ENCODE assay signal across 25 mouse cellular contexts in genomic region chr11:30148888-30149287, GRCm38 (mm10).
DNase-seq lines count a peak whose midpoint lies in the region; ATAC-seq and TF ChIP-seq lines count a peak whose summit lies in the region.
"Had no signal": no experiment of that assay in that cellular context is flagged by ENCODE, and none has a peak within 500 bp of the region (broad histone marks: within the 10 kb centered on the region; RNA-seq: fewer than 3 reads in every experiment).

No protein-coding gene starts in this region.

- TF ChIP-seq CTCF in left cerebral cortex, adult 2 months (IDR thresholded peaks at IDR 0.05), result no peak

- peaks cover 29% of the 10 kb centered on the region for H3K4me1 ChIP-seq in heart, embryonic 15.5 days (replicated peaks)
- no peaks in the 10 kb centered on the region for H3K4me1 ChIP-seq in liver, embryonic 12.5 days
- H3K4me1 ChIP-seq: forebrain, embryonic 12.5 days; midbrain, embryonic 13.5 days; neural tube, embryonic 13.5 days had no signal

- intact Hi-C loops in heart, postnatal 36 days (cut with DNase I), result no loop called here
- intact Hi-C loops in left cerebral cortex, adult 2 months (cut with DNase I), result loop anchor here (2.0 kb wide), 1 partner anchor 500 kb away; the partner anchor contains the start of gene Acyp2

- ATAC-seq in heart, embryonic 15.5 days (replicated peaks; ENCODE audit: insufficient number of reproducible peaks, insufficient read depth, low FRiP score, low read depth), result no peak
- ATAC-seq in liver, embryonic 12.5 days, result no peak
- ATAC-seq: hindbrain, embryonic 16.5 days; lung, postnatal 0 days; midbrain, embryonic 13.5 days had no signal

- H3K9me3 ChIP-seq in heart, embryonic 15.5 days (replicated peaks), result no peaks in the 10 kb centered on the region
- H3K9me3 ChIP-seq in liver, embryonic 12.5 days (replicated peaks), result no peaks in the 10 kb centered on the region
- H3K9me3 ChIP-seq: embryonic facial prominence, embryonic 10.5 days; embryonic facial prominence, embryonic 15.5 days; forebrain, embryonic 12.5 days; liver, embryonic 13.5 days; midbrain, embryonic 13.5 days; neural tube, embryonic 13.5 days had no signal

- peak overlapping the region; percentile 44 for H3K27ac ChIP-seq in heart, embryonic 15.5 days
- peak overlapping the region; percentile 33; the same call in 1 of the 2 replicates for H3K27ac ChIP-seq in left cerebral cortex, adult 2 months
- H3K27ac ChIP-seq in liver, embryonic 12.5 days, result no peak overlapping the region
- H3K27ac ChIP-seq: embryonic facial prominence, embryonic 10.5 days; embryonic facial prominence, embryonic 15.5 days; forebrain, embryonic 12.5 days; liver, embryonic 13.5 days; midbrain, embryonic 13.5 days; neural tube, embryonic 13.5 days had no signal

- 61% methylated on average over 5 of the region's 5 CpGs for WGBS in heart, embryonic 15.5 days
- 79% methylated on average over 5 of the region's 5 CpGs for WGBS in liver, embryonic 12.5 days (ENCODE audit: insufficient replicate concordance)

- H3K27me3 ChIP-seq in heart, embryonic 15.5 days, result no peaks in the 10 kb centered on the region
- H3K27me3 ChIP-seq in liver, embryonic 12.5 days (replicated peaks), result no peaks in the 10 kb centered on the region
- H3K27me3 ChIP-seq: embryonic facial prominence, embryonic 15.5 days; forebrain, embryonic 12.5 days; liver, embryonic 13.5 days; midbrain, embryonic 13.5 days; neural tube, embryonic 13.5 days had no signal

- no peak overlapping the region for H3K9ac ChIP-seq in heart, embryonic 15.5 days
- no peak overlapping the region for H3K9ac ChIP-seq in liver, embryonic 12.5 days
- H3K9ac ChIP-seq: embryonic facial prominence, embryonic 15.5 days; forebrain, embryonic 12.5 days; liver, embryonic 13.5 days; midbrain, embryonic 13.5 days; neural tube, embryonic 13.5 days had no signal

- DNase-seq in heart, postnatal 36 days, result no peak
- no peak for DNase-seq in left cerebral cortex, adult 2 months (ENCODE audit: extremely low spot score in 1 of 2, low spot score in 2 of 2)
- no peak for DNase-seq in left cerebral cortex, adult 18-20 months (ENCODE audit: low spot score in 2 of 2)
- DNase-seq in brain, adult 2 months (ENCODE audit: low read depth, low spot score), result peak; percentile 29
- DNase-seq in right cerebral cortex, postnatal 36 days (ENCODE audit: low spot score in 2 of 2), result no peak
- DNase-seq: adrenal gland, postnatal 14 days; cerebellum, adult 18-20 months; cerebellum, postnatal 10 days; gastrocnemius, postnatal 25 days; heart, adult 18-20 months; kidney, postnatal 14 days; left cerebral cortex, postnatal 4 days; liver, embryonic 13.5 days; lung, adult 18-20 months; lung, postnatal 4 days; thymus, postnatal 14 days had no signal

- peaks cover 86% of the 10 kb centered on the region for H3K36me3 ChIP-seq in heart, embryonic 15.5 days
- peaks cover 57% of the 10 kb centered on the region for H3K36me3 ChIP-seq in liver, embryonic 12.5 days

- no peak overlapping the region for H3K4me2 ChIP-seq in heart, embryonic 15.5 days
- H3K4me2 ChIP-seq in liver, embryonic 12.5 days, result no peak overlapping the region
- H3K4me2 ChIP-seq: embryonic facial prominence, embryonic 15.5 days; forebrain, embryonic 12.5 days; liver, embryonic 13.5 days; midbrain, embryonic 13.5 days; neural tube, embryonic 13.5 days had no signal

- no peak overlapping the region for H3K4me3 ChIP-seq in heart, embryonic 15.5 days
- H3K4me3 ChIP-seq in left cerebral cortex, adult 2 months, result no peak overlapping the region
- no peak overlapping the region for H3K4me3 ChIP-seq in liver, embryonic 12.5 days
- H3K4me3 ChIP-seq: embryonic facial prominence, embryonic 10.5 days; embryonic facial prominence, embryonic 15.5 days; forebrain, embryonic 12.5 days; liver, embryonic 13.5 days; midbrain, embryonic 13.5 days; neural tube, embryonic 13.5 days had no signal
